Mouse (Mus musculus): Measurements from ENCODE around the gene Siglech. TPM values are rescaled to one million over a fixed set of nuclear protein-coding genes. Genes with fewer than 3 reads are reported as not detected.
"Not testable (repeated sequence)": the region's sequence is repeated elsewhere in the genome, so short reads cannot be mapped to it uniquely, and the experiment has no call there.

Gene Siglech
- under 1 TPM; 0.23 to 0.77 TPM for total RNA-seq (2021)
- long read RNA-seq, experiment 1: 0 reads
- long read RNA-seq, experiment 2: 0 reads

GRCm38 (mm10) chr7:55767926-55768325, at the start of gene Siglech:
Gene Siglech (plus strand): TSS chr7:55768178.
- no peak for DNase-seq (ENCODE audit: low spot score in 2 of 2)

DNA sequence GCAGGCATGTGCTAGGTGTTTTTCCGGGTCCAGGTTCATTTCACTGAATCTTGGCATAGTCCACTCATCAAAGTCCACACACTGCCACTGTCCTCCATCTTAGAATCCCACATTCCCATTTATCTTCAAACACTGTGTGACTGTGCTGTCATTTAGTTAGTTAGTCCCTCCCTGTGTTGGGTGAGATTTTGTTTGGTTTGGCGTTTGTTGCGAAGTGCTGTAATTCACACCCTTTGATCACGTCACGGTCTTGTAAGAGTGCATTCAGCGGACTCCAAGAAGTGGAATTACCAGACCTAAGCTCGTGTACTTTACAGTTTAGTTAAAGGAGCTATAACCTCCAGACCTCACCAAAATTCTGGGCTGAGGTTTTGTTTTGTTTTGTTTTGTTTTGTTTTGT, 45.3 kb upstream of the Siglech start:
- no peak for DNase-seq (ENCODE audit: low spot score in 2 of 2)

GRCm38 (mm10) chr7:55728903-55729302, 39.1 kb upstream of the Siglech start:
- no peak for DNase-seq (ENCODE audit: low spot score in 2 of 2)

- DNase-seq (ENCODE audit: low spot score in 2 of 2): no peak
Observed at GRCm38 (mm10) chr7:55734483-55734882, 33.5 kb upstream of the Siglech start.

GRCm38 (mm10) chr7:55737125-55737912, 30.7 kb upstream of the Siglech start:
- peak in 1 of 2 experiments; percentile 15 for DNase-seq (ENCODE audit: low spot score in 2 of 2)

- DNase-seq (ENCODE audit: low spot score in 2 of 2): no peak
Observed at GRCm38 (mm10) chr7:55743614-55744267, 24.2 kb upstream of the Siglech start.

- DNase-seq (ENCODE audit: low spot score in 2 of 2): no peak
Observed at GRCm38 (mm10) chr7:55744566-55745220, 23.3 kb upstream of the Siglech start.

- DNase-seq (ENCODE audit: low spot score in 2 of 2): no peak
Observed at GRCm38 (mm10) chr7:55750841-55751240, 17.1 kb upstream of the Siglech start.

DNA sequence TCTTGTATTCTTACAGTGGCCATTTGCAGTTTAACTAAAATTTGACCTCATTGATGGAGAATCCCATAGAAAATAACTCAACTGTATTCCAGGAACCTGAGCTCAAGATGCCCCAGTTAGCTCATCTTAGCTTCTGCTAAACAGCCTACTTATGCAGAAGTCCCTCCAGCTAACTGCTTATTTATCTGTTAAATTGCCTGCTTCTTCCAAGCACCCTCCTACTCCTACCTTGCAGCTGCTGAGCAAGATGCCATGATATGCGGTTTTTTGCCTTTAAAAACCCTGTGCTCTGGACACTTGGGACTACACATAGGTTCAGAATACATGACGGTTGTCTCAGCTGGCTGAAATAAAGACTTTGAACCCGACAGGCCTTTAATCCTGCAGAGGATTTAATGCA, 8.6 kb upstream of the Siglech start:
- no peak for DNase-seq (ENCODE audit: low spot score in 2 of 2)

GRCm38 (mm10) chr7:55780011-55780410, 12.0 kb downstream of the Siglech start:
- DNase-seq (ENCODE audit: low spot score in 2 of 2): no peak

DNA sequence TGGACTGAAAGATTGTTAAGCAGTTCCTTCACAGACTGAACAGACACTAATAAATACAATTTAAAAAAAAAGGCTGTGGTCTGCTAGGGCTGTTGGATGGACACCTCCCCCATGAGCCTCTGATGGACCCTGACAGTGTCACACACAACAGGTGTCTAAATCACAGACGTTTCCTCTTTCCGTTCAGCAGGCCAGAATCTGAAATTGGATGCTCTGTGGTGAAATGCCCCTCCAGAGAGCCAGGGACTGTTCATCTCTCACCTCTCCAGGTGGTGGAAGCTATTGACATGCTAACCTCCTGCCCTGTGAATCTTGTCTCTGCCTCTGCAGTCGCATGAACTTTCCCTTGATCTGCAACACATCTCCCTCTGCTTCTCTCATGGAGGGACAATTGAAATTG, 14.5 kb downstream of the Siglech start:
- DNase-seq (ENCODE audit: low spot score in 2 of 2): no peak

DNA sequence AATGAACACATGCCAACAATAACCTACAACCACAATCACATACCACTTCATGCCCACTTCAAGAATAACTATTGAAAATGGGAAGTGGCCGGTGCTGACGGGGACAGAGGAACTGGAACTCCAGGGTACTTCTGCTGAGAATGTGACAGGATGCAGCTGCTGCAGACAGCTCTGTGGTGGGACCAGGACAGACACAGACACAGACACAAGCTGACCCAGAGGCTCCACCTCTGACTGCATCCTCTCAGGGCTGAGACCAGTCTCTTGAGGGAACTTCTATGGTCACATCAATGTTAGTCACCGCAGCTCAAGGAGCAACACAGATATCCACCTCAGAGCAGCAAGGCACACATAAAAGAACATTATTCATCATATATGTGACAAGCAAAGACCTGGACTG, 16.6 kb downstream of the Siglech start:
- no peak for DNase-seq (ENCODE audit: low spot score in 2 of 2)

DNA sequence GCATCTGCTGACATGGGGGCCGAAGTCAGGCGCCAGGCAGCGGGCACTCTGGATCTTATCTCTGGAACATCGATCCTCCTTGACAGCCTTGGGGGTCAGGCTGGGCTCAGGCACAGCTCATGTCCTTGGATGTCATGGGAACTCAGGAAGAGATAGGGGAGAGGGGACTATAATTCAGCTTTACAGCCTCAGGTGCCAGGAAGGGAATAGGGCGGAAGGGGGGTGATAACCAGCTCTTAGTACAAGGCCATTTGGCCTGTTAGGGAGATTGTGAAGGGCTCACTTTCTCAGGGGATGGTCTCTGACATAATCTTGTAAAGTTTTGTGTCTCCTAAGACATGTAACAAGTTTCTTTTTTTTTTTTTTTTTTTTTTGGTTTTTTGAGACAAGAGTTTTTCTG, 22.6 kb downstream of the Siglech start:
- DNase-seq (ENCODE audit: low spot score in 2 of 2): not testable (repeated sequence)

DNA sequence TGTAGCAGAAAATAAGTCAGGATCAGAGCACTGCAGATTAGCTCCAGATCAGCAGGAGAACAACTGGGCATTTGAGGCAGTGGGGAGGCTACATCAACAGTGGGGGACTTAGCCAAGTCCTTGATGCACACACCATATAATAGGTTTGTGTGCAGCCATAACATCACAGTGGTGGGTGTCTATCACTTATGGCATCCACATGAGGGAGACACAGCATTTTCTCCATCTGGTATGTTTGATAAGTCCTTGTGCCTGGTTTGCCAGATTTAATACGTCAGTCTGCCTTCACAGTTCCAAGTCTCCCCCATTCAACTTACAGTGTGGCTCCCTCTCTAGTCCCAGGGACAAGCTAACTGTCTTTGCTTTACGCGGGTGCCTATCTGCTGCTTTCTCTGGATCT, 24.3 kb downstream of the Siglech start:
- no peak for DNase-seq (ENCODE audit: low spot score in 2 of 2)

DNA sequence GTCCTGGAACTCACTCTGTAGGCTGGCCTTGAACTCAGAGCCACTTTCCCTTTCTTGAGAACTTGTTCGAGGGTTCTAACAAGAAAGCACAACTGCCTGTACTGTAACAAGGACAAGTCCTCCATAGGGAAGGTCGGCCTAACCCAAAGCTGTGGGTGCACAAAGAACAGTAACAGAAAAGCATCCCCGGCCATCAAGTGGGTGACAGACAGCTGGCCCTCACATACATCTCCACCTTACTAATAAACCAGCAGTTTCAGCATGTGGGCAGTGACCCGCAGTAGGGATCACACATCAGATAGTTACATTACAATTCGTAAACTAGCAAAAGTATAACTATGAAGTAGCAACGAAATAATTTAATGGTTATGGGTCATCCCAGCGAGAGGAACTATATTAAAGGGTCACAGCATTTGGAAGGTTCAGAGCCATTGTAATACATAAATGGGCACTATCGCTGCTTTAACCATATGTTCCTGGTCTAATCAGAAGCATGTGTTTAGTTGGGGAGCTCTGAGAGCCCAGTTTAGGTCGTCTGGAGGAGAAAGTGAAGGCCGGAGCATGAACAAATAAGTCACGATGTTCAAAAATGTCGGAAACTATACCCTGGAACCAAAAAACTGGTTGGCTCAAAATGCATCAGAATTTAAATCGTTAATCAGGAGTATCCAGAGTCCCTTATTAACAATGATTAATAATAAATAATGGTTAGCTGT, 25.4 kb downstream of the Siglech start:
- DNase-seq (ENCODE audit: low spot score in 2 of 2): no peak

- peak; percentile 90 to 93 for DNase-seq (ENCODE audit: low spot score in 2 of 2)
Observed at GRCm38 (mm10) chr7:55793952-55794603, 26.1 kb downstream of the Siglech start, which contains the start of gene Tubgcp5. Gene Tubgcp5 (plus strand): TSS chr7:55794154.

- DNase-seq (ENCODE audit: low spot score in 2 of 2): no peak
Observed at GRCm38 (mm10) chr7:55799981-55800380, 32.0 kb downstream of the Siglech start.

GRCm38 (mm10) chr7:55809967-55810366, 42.0 kb downstream of the Siglech start:
- DNase-seq (ENCODE audit: low spot score in 2 of 2): no peak

DNA sequence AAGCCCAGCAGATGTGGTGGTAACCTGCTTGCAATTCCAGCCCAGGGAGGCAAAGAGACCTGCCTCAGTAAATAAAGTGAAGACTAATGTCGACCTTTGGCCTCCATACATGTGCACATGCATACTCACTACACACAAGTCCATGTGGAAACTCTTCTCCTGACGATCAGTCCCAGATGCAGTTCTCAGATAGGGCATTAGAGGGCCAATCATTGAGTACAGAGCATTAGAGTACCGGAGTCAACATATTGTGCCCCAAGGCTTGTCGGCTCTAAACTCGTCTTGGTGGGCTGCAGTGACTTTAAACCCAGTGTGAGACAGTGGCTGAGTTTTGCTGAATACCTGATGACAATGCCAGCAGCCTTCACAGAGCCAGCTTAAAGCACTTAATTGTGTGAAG, 56.5 kb downstream of the Siglech start:
- no peak for DNase-seq (ENCODE audit: low spot score in 2 of 2)

- no peak for DNase-seq (ENCODE audit: low spot score in 2 of 2)
Observed at GRCm38 (mm10) chr7:55827551-55827950, 59.6 kb downstream of the Siglech start.
